Comparison of ENCODE assay signal across 26 mouse cellular contexts in the genomic region with DNA sequence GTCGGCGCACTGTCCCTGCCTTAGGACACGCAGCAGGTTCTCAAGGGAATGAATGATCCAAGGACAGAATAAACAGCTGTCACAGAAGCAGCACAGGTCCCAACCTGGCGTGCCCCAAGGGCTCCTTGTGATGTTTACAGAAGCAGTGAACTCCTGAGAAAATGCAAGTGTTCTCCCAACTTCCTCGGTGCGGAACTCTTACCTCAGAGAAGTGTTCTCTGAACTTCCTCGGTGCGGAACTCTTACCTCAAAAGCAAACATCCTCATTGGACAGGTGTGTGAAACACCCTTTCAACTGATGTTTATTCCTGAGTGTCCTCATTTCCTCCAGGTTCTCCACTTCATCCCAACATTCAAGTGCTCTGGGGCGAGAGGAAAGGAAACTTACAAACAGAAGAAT. TPM values are rescaled to one million over a fixed set of nuclear protein-coding genes. Genes with fewer than 3 reads are reported as not detected.
DNase-seq lines count a peak whose midpoint lies in the region; ATAC-seq and TF ChIP-seq lines count a peak whose summit lies in the region.
"Had no signal": no experiment of that assay in that cellular context is flagged by ENCODE, and none has a peak within 500 bp of the region (broad histone marks: within the 10 kb centered on the region; RNA-seq: fewer than 3 reads in every experiment).

No protein-coding gene starts in this region.

- no peak overlapping the region for H3K4me3 ChIP-seq in lung, adult 2 months (replicated peaks; ENCODE audit: extremely low read depth, low read depth, low read length)
- no peak overlapping the region for H3K4me3 ChIP-seq in neural tube, embryonic 15.5 days (replicated peaks)
- H3K4me3 ChIP-seq: embryonic facial prominence, embryonic 13.5 days; embryonic facial prominence, embryonic 15.5 days; erythroblast, embryonic 14.5 days; forebrain, embryonic 10.5 days; forebrain, embryonic 12.5 days had no signal

- DNase-seq in lung, adult 18-20 months, result peak; percentile 58 to 69
- DNase-seq in lung, adult 2 months, result no peak
- DNase-seq in lung, postnatal 10 days, result peak; percentile 46
- peak; percentile 72 for DNase-seq in lung, postnatal 36 days
- DNase-seq: adrenal gland, adult 8-10 months; adrenal gland, postnatal 14 days; adrenal gland, postnatal 36 days; B cell, adult 2 months; cerebellum, adult 11-12 months; cerebellum, adult 2 months; cerebellum, adult 9-10 months; cerebellum, postnatal 10 days; cerebellum, postnatal 36 days; embryo, embryonic 11 days had no signal

- H3K27ac ChIP-seq in neural tube, embryonic 15.5 days (replicated peaks), result no peak overlapping the region
- H3K27ac ChIP-seq: embryonic facial prominence, embryonic 13.5 days; embryonic facial prominence, embryonic 15.5 days; forebrain, embryonic 10.5 days; forebrain, embryonic 12.5 days had no signal

- H3K36me3 ChIP-seq in neural tube, embryonic 15.5 days, result no peaks in the 10 kb centered on the region
- H3K36me3 ChIP-seq: embryonic facial prominence, embryonic 13.5 days; embryonic facial prominence, embryonic 15.5 days; forebrain, embryonic 10.5 days; forebrain, embryonic 12.5 days; G1E had no signal

- TF ChIP-seq POLR2A in lung, adult 2 months (IDR thresholded peaks at IDR 0.05; ENCODE audit: borderline replicate concordance, extremely low read depth, low read depth, low read length), result no peak

- no peak for ATAC-seq in neural tube, embryonic 15.5 days (ENCODE audit: low FRiP score)
- ATAC-seq: activated CD4-positive, CD25-positive, alpha-beta regulatory T cell, adult 4 months; CD4-positive, CD25-positive, alpha-beta regulatory T cell, adult 4 months; forebrain, embryonic 14.5 days; forebrain, embryonic 16.5 days; Patski had no signal

- H3K4me1 ChIP-seq in lung, adult 2 months (ENCODE audit: control insufficient read depth, insufficient read depth, low read length), result no peaks in the 10 kb centered on the region; the same call in 1 of the 2 replicates
- peaks cover 14% of the 10 kb centered on the region for H3K4me1 ChIP-seq in neural tube, embryonic 15.5 days

- 67% methylated on average over 9 of the region's 9 CpGs for WGBS in lung, adult 2 months
- WGBS in neural tube, embryonic 15.5 days, result 87% methylated on average over 9 of the region's 9 CpGs

- H3K9me3 ChIP-seq in neural tube, embryonic 15.5 days (replicated peaks), result no peaks in the 10 kb centered on the region
- H3K9me3 ChIP-seq: embryonic facial prominence, embryonic 15.5 days had no signal

- no peak overlapping the region for H3K9ac ChIP-seq in neural tube, embryonic 15.5 days (replicated peaks)
- H3K9ac ChIP-seq: embryonic facial prominence, embryonic 13.5 days; embryonic facial prominence, embryonic 15.5 days; forebrain, embryonic 12.5 days had no signal

- TF ChIP-seq CTCF in lung, adult 2 months (IDR thresholded peaks at IDR 0.05; ENCODE audit: insufficient read depth, low read length), result no peak

- no peak overlapping the region for H3K4me2 ChIP-seq in neural tube, embryonic 15.5 days
- H3K4me2 ChIP-seq: embryonic facial prominence, embryonic 13.5 days; embryonic facial prominence, embryonic 15.5 days; forebrain, embryonic 12.5 days had no signal

- peaks cover 17% of the 10 kb centered on the region for H3K27me3 ChIP-seq in neural tube, embryonic 15.5 days (replicated peaks)
- H3K27me3 ChIP-seq: Patski had no signal

RNA-seq across cellular contexts. Expression of a gene that starts 4.0 kb away (rescaled TPM):
- 118 and 125 TPM in 2 replicates for polyA plus RNA-seq in lung, adult 2 months (2012; rRNA removed)
- 402 and 456 TPM in 2 replicates for polyA plus RNA-seq in neural tube, embryonic 15.5 days (2015; fragmentation: Nextera tagmentation; extraction: Ambion mirVana)

RNA-seq across cellular contexts. Expression of a gene that starts 15.3 kb away (rescaled TPM):
- polyA plus RNA-seq in lung, adult 2 months (2012; rRNA removed), result 5.4 and 6.2 TPM in 2 replicates
- polyA plus RNA-seq in neural tube, embryonic 15.5 days (2015; fragmentation: Nextera tagmentation; extraction: Ambion mirVana), result not detected in 2 replicates
- polyA plus RNA-seq: activated CD4-positive, CD25-positive, alpha-beta regulatory T cell, adult 4 months; CD4-positive, CD25-positive, alpha-beta regulatory T cell, adult 4 months; cerebellum, adult 2 months; embryonic facial prominence, embryonic 13.5 days; erythroblast, embryonic 14.5 days; forebrain, embryonic 10.5 days; forebrain, embryonic 12.5 days; forebrain, embryonic 14.5 days; forebrain, embryonic 16.5 days; Patski had no signal

RNA-seq across cellular contexts. Expression of a gene that starts 21.8 kb away (rescaled TPM):
- polyA plus RNA-seq in lung, adult 2 months (2012; rRNA removed), result 9.8 and 16.3 TPM in 2 replicates
- 0.31 and 3.3 TPM in 2 replicates for polyA plus RNA-seq in neural tube, embryonic 15.5 days (2015; fragmentation: Nextera tagmentation; extraction: Ambion mirVana)
- polyA plus RNA-seq: forebrain, embryonic 14.5 days had no signal

RNA-seq across cellular contexts. Expression of a gene that starts 58.2 kb away (rescaled TPM):
- 8.1 and 12.7 TPM in 2 replicates for polyA plus RNA-seq in lung, adult 2 months (2012; rRNA removed)
- 1.2 and 2.4 TPM in 2 replicates for polyA plus RNA-seq in neural tube, embryonic 15.5 days (2015; fragmentation: Nextera tagmentation; extraction: Ambion mirVana)
- polyA plus RNA-seq: G1E had no signal
